Mouse (Mus musculus): ENCODE results near the gene Rnf19b. TPM values are rescaled to one million over a fixed set of nuclear protein-coding genes. Genes with fewer than 3 reads are reported as not detected.
A peak's percentile ranks its signal among the peaks of the same experiment; 100 is the strongest.

The Rnf19b gene
- polyA plus RNA-seq, 1 experiment from 2014 or later, result 8.1 TPM

- WGBS, result 81% methylated on average over 5 of the region's 5 CpGs
- peaks cover 24% of the 10 kb centered on the region for H3K4me1 ChIP-seq (replicated peaks)
- H3K27ac ChIP-seq (ENCODE audit: poor library complexity, severe bottlenecking), result no peak overlapping the region
- peaks cover 4% of the 10 kb centered on the region; the same call in 1 of the 2 replicates for H3K27me3 ChIP-seq (replicated peaks)
- H3K9ac ChIP-seq, result no peak overlapping the region
- no peaks in the 10 kb centered on the region for H3K9me3 ChIP-seq (replicated peaks)
- H3K4me3 ChIP-seq, result no peak overlapping the region
- H3K4me2 ChIP-seq, result no peak overlapping the region
- H3K36me3 ChIP-seq, result no peaks in the 10 kb centered on the region
- ATAC-seq (ENCODE audit: insufficient number of reproducible peaks, low FRiP score), result no peak
Observed at GRCm38 (mm10) chr4:129055562-129055961, 2.5 kb upstream of the Rnf19b start.

DNA sequence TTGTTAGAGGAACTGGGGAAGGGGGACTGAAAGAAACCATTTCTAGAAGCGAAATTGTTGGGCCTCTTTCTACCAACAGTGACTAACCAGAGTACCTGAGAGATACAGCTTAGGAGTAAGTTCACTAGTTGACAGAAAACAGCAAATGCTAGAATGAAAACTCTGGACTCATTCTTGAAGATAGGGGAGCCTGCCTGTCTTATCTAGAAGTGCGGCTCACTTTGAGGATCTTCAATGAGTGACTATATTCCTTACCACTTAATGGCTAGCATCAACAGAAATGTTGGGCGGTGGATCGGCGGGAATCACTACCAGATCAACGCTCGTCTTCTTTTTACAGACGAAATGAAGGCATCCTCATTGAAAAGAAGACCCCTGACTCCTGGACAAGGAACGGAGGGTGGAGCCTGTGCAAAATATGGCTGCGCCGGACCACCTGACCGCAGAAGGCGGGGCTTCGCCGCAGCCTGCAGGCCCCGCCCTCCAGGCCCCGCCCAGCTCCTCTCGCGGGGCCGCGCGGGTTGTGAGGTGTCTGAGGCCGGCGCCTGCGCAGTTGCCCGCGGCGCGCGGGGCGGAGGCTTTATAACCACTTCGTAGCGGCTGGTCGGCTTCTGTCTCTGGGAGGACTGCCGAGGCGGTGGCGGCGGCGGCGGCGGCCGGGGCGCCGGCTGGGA, 401 bp upstream of the Rnf19b start:
- peak overlapping the region; percentile 100 for H3K4me2 ChIP-seq
- ATAC-seq (ENCODE audit: insufficient number of reproducible peaks, low FRiP score), result peak; percentile 97
- H3K4me3 ChIP-seq, result peak overlapping the region; percentile 78
- H3K9me3 ChIP-seq (replicated peaks), result no peaks in the 10 kb centered on the region
- WGBS, result 2% methylated on average over 44 of the region's 44 CpGs
- H3K36me3 ChIP-seq, result no peaks in the 10 kb centered on the region
- peak overlapping the region; percentile 79 for H3K27ac ChIP-seq (ENCODE audit: poor library complexity, severe bottlenecking)
- peaks cover 9% of the 10 kb centered on the region for H3K4me1 ChIP-seq (replicated peaks)
- H3K27me3 ChIP-seq (replicated peaks), result no peaks in the 10 kb centered on the region
- peak overlapping the region; percentile 90 for H3K9ac ChIP-seq

- Histone ChIP-seq H3K9ac (peak overlapping the region; percentile 90), H3K4me1 (replicated peaks) (peaks cover 12% of the 10 kb centered on the region), H3K4me3 (peak overlapping the region; percentile 78), H3K27ac (ENCODE audit: poor library complexity, severe bottlenecking) (peak overlapping the region; percentile 79; the same call in 1 of the 2 replicates), H3K9me3 (replicated peaks) (no peaks in the 10 kb centered on the region), H3K36me3 (no peaks in the 10 kb centered on the region), H3K27me3 (replicated peaks) (no peaks in the 10 kb centered on the region), H3K4me2 (peak overlapping the region; percentile 100)
- WGBS, result 4% methylated on average over 13 of the region's 13 CpGs
- ATAC-seq (ENCODE audit: insufficient number of reproducible peaks, low FRiP score), result no peak
Observed at GRCm38 (mm10) chr4:129059125-129059551, 1.1 kb downstream of the Rnf19b start.

DNA sequence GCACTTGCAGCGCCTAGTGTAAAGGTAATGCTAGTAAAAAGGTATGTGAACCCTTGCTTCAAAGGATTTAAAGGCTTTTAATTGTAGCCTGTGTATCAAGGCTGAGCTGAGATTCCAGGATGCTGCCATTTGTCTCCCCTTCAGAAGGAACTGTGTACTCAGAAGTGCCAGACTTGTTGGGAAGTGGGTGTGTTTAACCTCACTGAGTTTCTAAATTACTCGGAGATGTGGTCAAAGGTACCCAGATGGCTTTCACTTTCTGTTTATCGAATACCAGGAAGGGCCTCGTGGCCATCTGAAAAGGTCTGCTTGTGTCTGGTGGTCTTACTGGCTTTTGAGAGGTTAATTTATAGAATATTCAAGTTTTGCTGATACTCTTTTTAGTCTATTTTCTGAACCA, 1.9 kb downstream of the Rnf19b start:
- Histone ChIP-seq H3K27me3 (replicated peaks) (no peaks in the 10 kb centered on the region), H3K36me3 (no peaks in the 10 kb centered on the region), H3K4me2 (peak overlapping the region; percentile 100), H3K27ac (ENCODE audit: poor library complexity, severe bottlenecking) (no peak overlapping the region), H3K9me3 (replicated peaks) (no peaks in the 10 kb centered on the region), H3K4me1 (replicated peaks) (peaks cover 12% of the 10 kb centered on the region), H3K4me3 (peak overlapping the region; percentile 78), H3K9ac (no peak overlapping the region)
- no peak for ATAC-seq (ENCODE audit: insufficient number of reproducible peaks, low FRiP score)
- WGBS, result 47% methylated on average over 4 of the region's 4 CpGs

DNA sequence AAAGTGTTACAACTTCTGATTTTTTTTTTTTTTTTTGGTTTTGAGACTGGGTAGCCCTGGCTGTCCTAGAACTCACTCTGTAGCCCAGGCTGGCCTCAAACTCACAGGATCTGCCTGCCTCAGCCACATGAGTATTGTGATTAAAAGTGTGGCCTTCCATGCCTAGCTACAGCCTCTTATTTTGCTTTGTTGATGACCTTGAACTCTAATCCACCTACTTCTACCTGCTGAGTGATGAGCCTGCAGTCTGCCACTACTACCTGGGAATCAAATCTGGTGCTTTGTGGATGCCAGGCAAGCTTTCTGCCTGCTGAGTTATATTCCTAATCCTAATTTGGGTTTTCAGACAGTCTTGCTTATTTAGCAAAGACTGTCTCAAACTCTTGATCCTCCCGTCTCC, 3.4 kb downstream of the Rnf19b start:
- Histone ChIP-seq H3K4me3 (no peak overlapping the region), H3K27me3 (replicated peaks) (no peaks in the 10 kb centered on the region)

GRCm38 (mm10) chr4:129062281-129063075, 4.4 kb downstream of the Rnf19b start:
- H3K9ac ChIP-seq, result no peak overlapping the region

More for the DNA sequence above, 3.4 kb downstream of the Rnf19b start:
- Histone ChIP-seq H3K4me1 (replicated peaks) (peaks cover 12% of the 10 kb centered on the region), H3K36me3 (no peaks in the 10 kb centered on the region), H3K9me3 (replicated peaks) (no peaks in the 10 kb centered on the region), H3K9ac (no peak overlapping the region), H3K27ac (ENCODE audit: poor library complexity, severe bottlenecking) (no peak overlapping the region), H3K4me2 (no peak overlapping the region)
- WGBS, result 95% methylated on average over 1 of the region's 1 CpGs
- ATAC-seq (ENCODE audit: insufficient number of reproducible peaks, low FRiP score), result no peak

DNA sequence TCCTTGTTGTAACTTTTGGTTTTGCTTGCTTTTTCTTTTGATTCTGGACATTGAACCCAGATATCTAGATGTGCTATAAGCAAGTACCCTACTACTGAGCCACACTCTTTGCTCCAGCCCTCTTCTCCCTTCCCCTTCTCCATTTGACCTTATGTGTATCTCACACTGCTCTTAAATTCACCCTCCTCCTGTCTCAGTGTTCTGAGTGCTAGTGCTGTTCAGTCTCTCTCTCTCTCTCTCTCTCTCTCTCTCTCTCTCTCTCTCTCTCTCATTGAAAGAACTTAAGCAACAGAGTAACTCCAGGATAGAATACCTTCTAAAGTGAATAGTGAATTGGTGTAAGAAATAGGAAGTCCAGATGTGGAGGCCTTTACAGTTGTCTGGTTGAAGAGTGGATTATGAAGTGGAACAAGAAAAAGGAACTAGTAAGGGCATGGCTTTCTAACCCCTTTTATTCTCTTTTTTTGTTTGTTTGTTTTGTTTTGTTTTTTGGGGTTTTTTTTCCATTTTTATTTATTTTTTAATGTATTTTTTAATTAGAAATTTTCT, 7.7 kb downstream of the Rnf19b start:
- H3K36me3 ChIP-seq, result no peaks in the 10 kb centered on the region
- ATAC-seq (ENCODE audit: insufficient number of reproducible peaks, low FRiP score), result no peak
- no peak overlapping the region for H3K4me2 ChIP-seq
- 0 out of 2 replicates have a peak, but pooled peaks cover 4% of the 10 kb centered on the region for H3K4me1 ChIP-seq (replicated peaks)
- H3K27me3 ChIP-seq (replicated peaks), result no peaks in the 10 kb centered on the region
- no peak overlapping the region for H3K27ac ChIP-seq (ENCODE audit: poor library complexity, severe bottlenecking)
- H3K4me3 ChIP-seq, result no peak overlapping the region
- no peaks in the 10 kb centered on the region for H3K9me3 ChIP-seq (replicated peaks)
- H3K9ac ChIP-seq, result no peak overlapping the region

More at GRCm38 (mm10) chr4:129062281-129063075, 4.4 kb downstream of the Rnf19b start:
- Histone ChIP-seq H3K4me1 (replicated peaks) (peaks cover 12% of the 10 kb centered on the region), H3K4me3 (no peak overlapping the region), H3K27ac (ENCODE audit: poor library complexity, severe bottlenecking) (no peak overlapping the region), H3K9me3 (replicated peaks) (no peaks in the 10 kb centered on the region), H3K27me3 (replicated peaks) (no peaks in the 10 kb centered on the region), H3K4me2 (no peak overlapping the region), H3K36me3 (no peaks in the 10 kb centered on the region)
- ATAC-seq (ENCODE audit: insufficient number of reproducible peaks, low FRiP score), result no peak
- WGBS, result 67% methylated on average over 3 of the region's 3 CpGs

DNA sequence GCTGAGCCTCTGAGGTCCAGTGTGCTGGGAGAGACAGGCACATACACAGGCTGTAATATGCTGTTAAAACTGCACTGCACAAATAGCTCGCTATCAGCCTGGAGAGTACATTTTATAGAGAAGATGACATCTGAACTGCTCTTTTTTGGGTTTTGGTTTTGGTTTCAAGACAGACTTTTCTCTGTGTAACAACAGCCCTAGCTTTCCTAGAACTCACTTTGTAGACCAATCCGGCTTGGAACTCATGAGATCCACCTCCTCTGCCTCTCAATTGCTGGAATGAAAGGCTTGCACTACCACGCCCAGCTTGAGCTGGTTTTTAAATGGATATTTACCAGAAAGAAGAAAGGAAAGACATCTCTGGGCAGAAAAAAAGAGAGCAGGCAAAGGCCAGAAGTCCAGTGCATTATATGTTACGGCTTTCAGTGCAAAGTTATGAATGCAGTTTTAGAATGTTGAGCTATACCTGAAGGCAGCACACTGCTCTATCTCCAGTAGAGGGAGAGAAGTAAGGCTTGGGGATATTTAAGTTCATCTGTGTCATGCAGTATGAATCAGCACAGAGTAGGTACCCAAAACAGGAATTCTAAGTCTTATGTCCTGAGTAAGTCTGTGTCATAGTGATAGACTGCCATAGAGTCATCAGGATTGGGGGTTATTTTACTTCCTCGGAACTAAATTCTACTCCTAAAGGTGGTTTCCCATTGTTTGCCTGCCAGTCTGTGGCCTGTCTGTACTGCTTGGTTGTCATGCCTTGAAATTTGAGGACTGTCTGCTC, 9.8 kb downstream of the Rnf19b start:
- no peak overlapping the region for H3K9ac ChIP-seq
- WGBS, result 84% methylated on average over 5 of the region's 5 CpGs

DNA sequence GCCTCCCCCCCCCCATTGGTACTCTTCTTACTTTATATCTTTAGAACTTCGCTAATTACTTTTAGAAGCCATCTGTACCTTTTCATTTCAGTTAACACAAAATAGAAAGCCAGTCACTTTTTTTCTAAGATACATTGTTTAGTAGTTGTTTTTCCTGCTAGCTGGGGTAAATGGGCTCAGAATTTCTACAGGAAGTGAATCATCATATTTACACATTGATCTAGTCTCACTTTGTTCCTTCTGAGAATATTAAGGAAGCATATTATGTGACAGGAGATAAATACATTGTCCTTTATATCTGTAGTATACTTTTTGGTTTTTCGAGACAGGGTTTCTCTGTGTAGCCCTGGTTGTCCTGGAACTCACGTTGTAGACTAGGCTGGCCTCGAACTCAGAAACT, 10.8 kb downstream of the Rnf19b start:
- WGBS, result 89% methylated on average over 4 of the region's 4 CpGs
- no peak for ATAC-seq (ENCODE audit: insufficient number of reproducible peaks, low FRiP score)

More for the DNA sequence above, 9.8 kb downstream of the Rnf19b start:
- Histone ChIP-seq H3K27me3 (replicated peaks) (no peaks in the 10 kb centered on the region), H3K36me3 (no peaks in the 10 kb centered on the region), H3K4me2 (no peak overlapping the region), H3K4me3 (no peak overlapping the region), H3K9me3 (replicated peaks) (no peaks in the 10 kb centered on the region), H3K27ac (ENCODE audit: poor library complexity, severe bottlenecking) (no peak overlapping the region), H3K4me1 (replicated peaks) (peaks cover 13% of the 10 kb centered on the region)
- no peak for ATAC-seq (ENCODE audit: insufficient number of reproducible peaks, low FRiP score)

GRCm38 (mm10) chr4:129079126-129079525, 21.1 kb downstream of the Rnf19b start:
- Histone ChIP-seq H3K27me3 (replicated peaks) (no peaks in the 10 kb centered on the region), H3K36me3 (peaks cover 79% of the 10 kb centered on the region), H3K4me1 (replicated peaks) (no peaks in the 10 kb centered on the region), H3K27ac (ENCODE audit: poor library complexity, severe bottlenecking) (no peak overlapping the region), H3K9me3 (replicated peaks) (peaks cover 14% of the 10 kb centered on the region), H3K4me2 (no peak overlapping the region), H3K4me3 (no peak overlapping the region), H3K9ac (no peak overlapping the region)
- WGBS, result 90% methylated on average over 9 of the region's 9 CpGs
- ATAC-seq (ENCODE audit: insufficient number of reproducible peaks, low FRiP score), result no peak

More for the DNA sequence above, 10.8 kb downstream of the Rnf19b start:
- H3K27ac ChIP-seq (ENCODE audit: poor library complexity, severe bottlenecking), result no peak overlapping the region
- no peak overlapping the region for H3K4me3 ChIP-seq
- no peaks in the 10 kb centered on the region for H3K27me3 ChIP-seq (replicated peaks)
- H3K9me3 ChIP-seq (replicated peaks), result no peaks in the 10 kb centered on the region
- H3K4me1 ChIP-seq (replicated peaks), result peaks cover 9% of the 10 kb centered on the region
- no peak overlapping the region for H3K4me2 ChIP-seq
- H3K9ac ChIP-seq, result no peak overlapping the region
- H3K36me3 ChIP-seq, result peaks cover 5% of the 10 kb centered on the region

Data from heart, embryonic 12.5 days (tissue).